Mouse (Mus musculus) adrenal gland, adult 2 months (tissue): ENCODE data around the gene Cdk20. TPM values are rescaled to one million over a fixed set of nuclear protein-coding genes. Genes with fewer than 3 reads are reported as not detected.
"Not testable (repeated sequence)": the region's sequence is repeated elsewhere in the genome, so short reads cannot be mapped to it uniquely, and the experiment has no call there.

ENCODE experiments used
- DNase-seq: peaks from one replicate; pipeline ENCODE4 v3.0.0; 2021
- polyA plus RNA-seq: library from polyadenylated mRNA; depleted of rRNA; stranded (reverse); fragments of >200 nt; gene quantifications from 2 replicates; pipeline ENCODE4 v1.2.3, GENCODE M21; 2012
- total RNA-seq, 2 experiments: library from RNA; stranded (reverse); gene quantifications; 2 replicates each; pipeline ENCODE4 v1.2.3; 2021

Cdk20 gene
- total and polyA plus RNA-seq, 3 experiments, result 2.8 to 19.8 (median 4.7) TPM

- no peak for DNase-seq
Measured at GRCm38 (mm10) chr13:64422607-64422957, 9.5 kb upstream of the Cdk20 start.

- DNase-seq, result no peak
Measured at GRCm38 (mm10) chr13:64424347-64424746, 7.8 kb upstream of the Cdk20 start.

DNA sequence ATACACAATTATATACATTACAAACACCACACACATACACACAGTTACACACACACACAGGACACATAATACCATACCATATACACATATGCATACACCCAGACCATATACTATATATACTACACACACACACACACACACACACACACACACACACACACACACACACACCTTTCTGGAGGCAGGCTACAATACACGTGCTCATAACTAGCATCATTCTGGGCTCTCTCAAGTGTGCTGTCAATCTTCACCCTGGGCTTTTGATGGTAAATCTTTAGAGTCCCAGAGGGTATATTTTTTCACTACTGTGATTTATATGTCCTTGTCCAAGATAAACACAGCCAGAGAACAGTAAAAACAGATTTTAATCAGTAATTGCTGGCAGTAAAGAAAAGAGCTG is 6.8 kb upstream of the Cdk20 start:
- DNase-seq, result no peak

GRCm38 (mm10) chr13:64429328-64429727 is 2.8 kb upstream of the Cdk20 start:
- no peak for DNase-seq

- DNase-seq, result no peak
Measured at GRCm38 (mm10) chr13:64437801-64438200, 5.7 kb downstream of the Cdk20 start.

DNA sequence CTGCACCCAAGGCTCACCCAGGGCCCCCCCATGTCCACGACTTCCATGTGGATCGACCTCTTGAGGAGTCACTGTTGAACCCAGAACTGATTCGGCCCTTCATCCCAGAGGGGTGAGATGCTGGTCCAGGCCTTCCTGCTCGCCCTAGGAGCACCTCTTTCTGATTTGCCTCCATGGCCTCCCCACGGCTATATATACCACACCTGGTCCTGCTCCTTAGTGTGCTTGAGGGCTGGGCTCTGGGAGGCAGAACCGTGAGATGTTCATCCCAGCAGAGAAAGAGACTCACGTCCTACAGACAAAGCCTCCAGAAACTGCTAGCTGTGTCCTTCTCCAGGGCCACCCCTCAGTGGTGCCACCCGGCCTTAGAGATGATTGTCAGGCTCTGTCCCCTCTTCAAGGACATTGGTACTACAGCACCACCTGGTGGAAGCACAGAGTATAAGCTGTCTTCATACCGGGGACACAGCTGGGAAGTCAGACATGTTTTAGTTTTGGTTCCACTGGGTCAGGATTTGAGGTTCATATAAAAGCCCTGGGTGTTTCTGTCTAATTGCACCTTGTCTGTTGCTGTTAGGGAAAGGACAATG is 6.8 kb downstream of the Cdk20 start:
- DNase-seq, result peak; percentile 73

- no peak for DNase-seq
Measured at GRCm38 (mm10) chr13:64439471-64439870, 7.4 kb downstream of the Cdk20 start.

DNA sequence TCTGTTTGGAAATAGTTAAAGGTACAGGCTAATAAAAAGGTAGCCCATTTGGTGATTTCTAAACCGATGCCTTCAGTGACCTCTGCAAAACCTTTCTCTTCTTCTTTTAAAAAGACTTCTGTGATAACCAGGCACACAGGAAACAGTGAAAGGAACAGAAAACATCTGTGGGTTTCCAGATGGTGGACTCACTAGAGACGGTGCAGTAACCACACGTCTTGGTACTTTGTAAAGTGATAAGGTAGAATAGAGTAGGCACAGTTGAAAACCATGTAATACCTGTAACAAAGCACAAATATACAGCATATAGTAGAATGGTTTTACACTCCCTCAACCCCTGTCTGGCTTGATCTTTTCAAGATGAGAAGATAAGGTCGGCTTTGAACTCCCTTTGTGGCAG is 8.5 kb downstream of the Cdk20 start:
- DNase-seq, result no peak

DNA sequence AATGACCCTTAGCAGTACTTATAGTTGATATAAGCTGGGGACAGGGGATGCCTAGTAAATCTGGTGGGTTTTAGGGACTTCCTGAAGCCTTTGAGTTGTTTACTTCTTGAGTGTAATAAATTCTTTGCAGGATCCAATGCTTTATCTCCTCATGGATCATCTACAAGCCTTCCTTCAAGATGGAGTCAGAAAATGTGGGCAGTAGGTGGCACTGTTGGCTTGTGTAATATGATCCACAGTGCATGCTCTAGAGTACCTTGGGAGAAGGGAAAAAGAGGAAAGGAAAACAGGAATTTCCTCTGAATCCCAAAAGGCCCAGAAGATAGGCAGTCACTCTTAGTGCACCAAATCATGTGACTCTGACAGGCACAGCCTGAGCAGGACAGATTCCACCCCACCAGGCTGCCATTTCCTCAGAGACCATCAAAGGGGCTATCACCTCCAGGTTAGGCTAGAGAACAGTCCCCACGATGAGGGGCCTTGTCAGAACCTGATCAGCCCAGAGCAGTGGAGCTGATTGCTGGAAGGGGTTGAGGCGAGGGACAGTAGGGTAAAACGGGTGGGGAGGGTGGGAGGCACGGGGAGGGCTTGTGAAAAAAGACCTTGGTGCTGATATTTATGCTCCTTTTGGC is 11.3 kb downstream of the Cdk20 start:
- peak; percentile 61 for DNase-seq

DNA sequence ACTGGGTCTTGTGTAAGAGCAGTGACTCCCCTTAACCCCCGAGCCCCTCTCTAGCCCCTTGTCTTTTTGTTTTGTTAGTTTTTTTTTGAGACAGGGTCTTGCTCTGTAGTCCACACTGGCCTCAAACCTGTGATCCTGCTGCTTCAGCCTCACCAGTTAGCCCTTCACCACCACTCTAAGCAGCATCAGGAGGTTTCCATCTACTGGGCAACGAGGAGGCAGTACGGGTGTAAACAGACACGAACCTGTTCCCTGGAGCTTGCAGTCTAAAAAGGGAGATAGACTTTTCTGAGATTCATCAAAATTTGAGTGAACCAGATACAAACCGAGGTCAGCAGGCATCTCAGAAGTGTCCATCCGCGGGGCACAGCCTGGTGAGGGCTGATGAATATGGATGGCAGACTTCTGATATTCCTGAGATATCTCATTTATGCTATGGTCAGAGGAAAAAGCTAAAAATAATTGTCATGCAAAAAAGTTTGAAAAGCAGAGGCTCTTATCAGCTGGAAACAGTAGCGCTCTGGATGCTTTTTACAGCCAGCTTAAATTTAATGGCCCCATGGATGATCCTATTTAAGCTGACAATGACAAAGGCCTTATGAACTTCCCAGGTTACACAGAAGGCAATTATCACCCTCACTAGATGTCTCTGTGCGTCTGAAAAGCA is 13.3 kb downstream of the Cdk20 start:
- DNase-seq, result no peak

- peak; percentile 24 for DNase-seq
Measured at GRCm38 (mm10) chr13:64447947-64448346, 15.8 kb downstream of the Cdk20 start.

GRCm38 (mm10) chr13:64448729-64449128 is 16.6 kb downstream of the Cdk20 start:
- no peak for DNase-seq

DNA sequence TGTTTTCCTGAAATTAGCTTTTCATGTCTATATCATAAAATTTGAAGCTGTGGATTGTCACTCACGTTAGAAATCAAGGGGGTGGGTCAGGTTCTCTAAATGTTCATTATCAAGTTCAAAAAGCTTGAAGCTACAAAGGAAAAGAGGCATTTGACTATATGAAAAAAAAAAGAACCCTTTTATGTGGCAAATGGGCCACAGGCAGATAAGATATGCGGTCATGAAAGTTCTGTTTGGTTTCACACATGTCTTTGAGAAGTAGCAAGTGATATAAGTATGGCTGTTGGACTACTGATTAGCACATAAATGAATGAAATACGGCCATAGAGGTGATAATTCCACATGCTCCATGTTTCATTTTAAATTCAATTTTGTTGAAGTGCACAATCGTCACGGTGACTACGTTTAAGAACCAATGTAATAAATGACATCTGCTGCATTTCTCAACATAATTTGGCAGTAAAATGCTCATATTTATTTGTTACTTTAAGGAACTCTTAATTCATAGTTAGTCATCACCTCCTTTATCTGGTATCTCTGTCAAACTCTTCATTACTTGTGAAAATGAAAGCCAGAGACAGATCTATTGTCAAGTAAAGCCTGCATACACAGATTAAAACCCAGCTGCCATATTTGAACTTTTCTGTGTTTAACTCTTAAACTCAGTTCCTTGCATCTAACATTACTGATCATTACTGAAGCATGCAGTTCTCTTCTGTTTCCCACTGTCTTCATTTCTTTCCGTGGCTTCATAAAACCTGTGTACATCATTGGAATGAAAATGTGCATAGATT is 18.1 kb downstream of the Cdk20 start:
- no peak for DNase-seq

- not testable (repeated sequence) for DNase-seq
Measured at GRCm38 (mm10) chr13:64457225-64457978, 25.3 kb downstream of the Cdk20 start.

DNA sequence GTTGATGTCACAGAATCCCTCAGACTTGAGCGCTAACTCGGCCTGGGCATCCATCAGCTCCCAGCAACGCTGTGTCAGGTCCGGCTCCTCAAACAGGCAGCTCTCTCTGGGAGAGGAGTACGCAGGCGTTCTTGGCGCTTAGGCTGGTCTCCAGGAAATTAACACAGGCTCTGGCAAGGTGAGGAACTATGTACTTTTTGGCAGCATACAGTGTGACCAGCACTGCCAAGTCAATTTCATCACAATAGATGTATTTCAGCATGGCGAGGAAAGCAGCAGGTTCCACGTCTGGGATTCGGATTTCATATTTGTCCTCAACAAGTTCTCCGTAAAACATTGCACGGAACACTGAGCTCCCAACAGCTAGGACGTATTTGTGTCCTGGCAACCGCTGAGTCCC is 26.1 kb downstream of the Cdk20 start:
- no peak for DNase-seq

- DNase-seq, result peak; percentile 49
Measured at GRCm38 (mm10) chr13:64462581-64462980, 30.5 kb downstream of the Cdk20 start.

GRCm38 (mm10) chr13:64465166-64465565 is 33.1 kb downstream of the Cdk20 start:
- DNase-seq, result no peak

DNA sequence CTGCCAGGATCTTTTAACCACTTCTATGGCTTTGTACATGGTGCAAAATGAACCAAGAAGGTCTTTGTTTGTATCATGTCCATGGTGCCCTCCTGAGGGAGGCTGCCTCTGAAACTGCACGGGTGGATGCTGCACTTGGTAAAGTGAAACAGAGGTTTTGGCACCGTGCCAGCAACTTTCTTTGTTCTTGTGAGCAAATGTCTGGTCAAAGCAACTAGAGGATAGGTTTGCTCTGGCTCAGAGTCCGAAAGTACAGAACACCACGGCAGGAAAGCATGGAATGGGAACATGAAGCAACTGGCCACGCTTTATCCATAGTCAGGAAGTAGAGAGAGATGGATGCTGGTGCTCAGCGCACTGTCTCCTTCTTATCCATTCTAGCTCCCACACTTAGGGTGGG is 35.8 kb downstream of the Cdk20 start:
- DNase-seq, result no peak

GRCm38 (mm10) chr13:64477968-64478367 is 45.9 kb downstream of the Cdk20 start:
- peak; percentile 78 for DNase-seq

DNA sequence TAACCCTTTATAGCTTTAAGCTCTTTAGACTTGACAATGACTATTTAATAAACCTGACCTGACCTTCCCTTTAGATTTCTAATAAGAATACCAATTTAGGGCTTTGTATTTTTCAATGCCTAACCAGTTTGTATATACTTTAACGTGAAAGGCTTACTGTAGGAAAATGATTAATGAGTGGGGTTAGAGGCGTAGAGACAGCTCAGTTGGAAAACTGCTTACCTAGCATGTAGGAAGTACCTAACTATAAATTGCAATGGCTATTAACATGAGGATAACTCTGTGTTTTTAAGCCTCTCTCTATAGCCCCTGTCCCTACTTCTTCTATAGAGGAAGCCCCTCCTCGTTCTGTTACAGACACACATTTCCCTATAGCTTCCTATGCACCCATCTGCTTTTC is 47.8 kb downstream of the Cdk20 start:
- DNase-seq, result no peak

DNA sequence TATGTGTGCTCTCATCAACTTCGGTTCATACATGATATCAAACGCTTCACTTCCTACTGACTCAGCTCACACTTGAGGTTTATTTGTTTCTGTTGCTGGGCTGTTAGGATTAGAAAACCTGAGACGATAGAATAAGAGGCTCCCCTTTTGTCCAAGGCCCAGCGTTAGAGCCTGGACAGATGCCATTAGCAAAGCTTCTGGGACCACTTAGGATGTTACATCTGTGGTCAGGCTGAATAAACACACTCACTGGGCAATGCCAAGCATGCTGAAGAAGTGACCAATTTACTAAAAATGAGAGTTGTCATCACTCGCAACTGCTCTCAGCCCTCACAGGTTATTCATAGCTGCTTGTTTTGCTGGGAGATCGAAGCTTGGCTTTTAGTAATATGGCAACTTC is 57.8 kb downstream of the Cdk20 start:
- no peak for DNase-seq
